Mouse (Mus musculus) stomach, postnatal 0 days (tissue): ENCODE measurements around the gene Esr1.
"Not testable (repeated sequence)": the region's sequence is repeated elsewhere in the genome, so short reads cannot be mapped to it uniquely, and the experiment has no call there.

ENCODE experiments used
- CTCF ChIP-seq: IDR thresholded peaks from 2 replicates; pipeline ENCODE4 v1.5.1; 2016; ENCODE audit warnings: antibody characterized with exemption, low read depth, mild to moderate bottlenecking, moderate library complexity
- EP300 ChIP-seq: optimal IDR thresholded peaks from 2 replicates; pipeline ENCODE3; 2016; ENCODE audit warnings: antibody characterized with exemption

DNA sequence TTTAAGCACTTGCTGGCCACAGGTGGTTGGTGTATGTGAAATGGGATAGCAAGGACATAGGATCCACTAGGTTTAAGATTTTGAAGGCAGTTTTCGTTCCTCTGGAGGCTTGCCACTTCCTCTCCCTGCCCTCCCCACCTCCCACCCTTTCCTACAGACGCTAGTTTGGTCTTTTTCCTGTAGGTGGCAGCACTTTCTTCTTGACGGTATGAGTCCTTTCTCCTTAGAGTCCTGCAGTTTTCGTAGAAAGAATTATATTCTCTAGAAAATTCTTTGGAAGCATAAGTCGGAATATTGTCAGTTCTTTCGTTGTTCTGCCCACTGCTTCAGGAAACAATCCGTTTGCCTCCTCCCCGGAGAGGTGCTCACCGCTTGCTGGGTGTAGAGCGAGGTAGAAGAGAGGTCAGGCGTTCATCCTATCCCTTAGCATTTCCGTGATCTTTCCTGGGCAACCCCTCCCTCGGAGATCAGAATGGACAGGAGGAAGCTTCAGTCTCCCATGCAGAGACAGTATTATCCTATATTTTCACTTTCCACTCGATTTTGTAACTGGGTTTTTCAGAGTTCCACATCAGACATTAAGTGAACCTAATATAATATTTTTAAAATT lies 63.7 kb downstream of the Esr1 start:
- peak; percentile 57 for TF ChIP-seq CTCF
- TF ChIP-seq EP300, result not testable (repeated sequence)
